Mouse (Mus musculus) liver, embryonic 15.5 days (tissue): Measurements from ENCODE around the gene Ntan1. TPM values are rescaled to one million over a fixed set of nuclear protein-coding genes. Genes with fewer than 3 reads are reported as not detected.
A peak's percentile ranks its signal among the peaks of the same experiment; 100 is the strongest.

Source experiments
- ATAC-seq: fragments of 200-750 bp; cut with Nextera tagmentation; 2 replicates; pipeline ENCODE4 v1.8.0; 2017; ENCODE audit warnings: moderate number of reproducible peaks, mild to moderate bottlenecking, moderate library complexity; ENCODE audit not compliant: insufficient read depth
- H3K27ac ChIP-seq: fragments of 300-500 bp; sonication (generic); replicated peaks from 2 replicates; pipeline ENCODE4 v1.5.1; 2015; ENCODE audit warnings: mild to moderate bottlenecking, inconsistent platforms
- H3K27me3 ChIP-seq: fragments of 300-500 bp; sonication (generic); 2 replicates; pipeline ENCODE4 v1.6.1; 2015; ENCODE audit warnings: mild to moderate bottlenecking, inconsistent platforms
- H3K36me3 ChIP-seq: fragments of 300-500 bp; sonication (generic); replicated peaks from 2 replicates; pipeline ENCODE4 v1.6.1; 2015; ENCODE audit warnings: moderate library complexity, mild to moderate bottlenecking, inconsistent platforms
- H3K4me1 ChIP-seq: fragments of 300-500 bp; sonication (generic); replicated peaks from 2 replicates; pipeline ENCODE4 v1.6.1; 2015; ENCODE audit warnings: inconsistent platforms
- H3K4me2 ChIP-seq: fragments of 300-500 bp; sonication (generic); 2 replicates; pipeline ENCODE4 v1.6.1; 2015; ENCODE audit warnings: moderate library complexity, mild to moderate bottlenecking, inconsistent platforms
- H3K4me3 ChIP-seq: fragments of 300-500 bp; sonication (generic); replicated peaks from 2 replicates; pipeline ENCODE4 v1.5.1; 2015; ENCODE audit warnings: mild to moderate bottlenecking, inconsistent platforms
- H3K9ac ChIP-seq: fragments of 300-500 bp; sonication (generic); 2 replicates; pipeline ENCODE4 v1.6.1; 2015; ENCODE audit warnings: moderate library complexity, mild to moderate bottlenecking, inconsistent platforms
- H3K9me3 ChIP-seq: fragments of 300-500 bp; sonication (generic); replicated peaks from 2 replicates; pipeline ENCODE4 v1.6.1; 2016; ENCODE audit warnings: inconsistent platforms
- whole genome bisulfite sequencing: fragments of 180-500 bp; shearing (Covaris S2); methylation state at CpG from one replicate; pipeline ENCODE4 v1.1.7; 2015; ENCODE audit warnings: mixed read lengths; ENCODE audit not compliant: insufficient replicate concordance; 5-methylcytosine and 5-hydroxymethylcytosine counted together
- polyA plus RNA-seq: library from polyadenylated mRNA; unstranded; fragments of >200 nt; fragmentation: Nextera tagmentation; extraction: Ambion mirVana; gene quantifications from 2 replicates; pipeline ENCODE4 v1.2.1, GENCODE M21; 2015

Gene Ntan1
- polyA plus RNA-seq, 1 experiment from 2014 or later, result 38.7 TPM

DNA sequence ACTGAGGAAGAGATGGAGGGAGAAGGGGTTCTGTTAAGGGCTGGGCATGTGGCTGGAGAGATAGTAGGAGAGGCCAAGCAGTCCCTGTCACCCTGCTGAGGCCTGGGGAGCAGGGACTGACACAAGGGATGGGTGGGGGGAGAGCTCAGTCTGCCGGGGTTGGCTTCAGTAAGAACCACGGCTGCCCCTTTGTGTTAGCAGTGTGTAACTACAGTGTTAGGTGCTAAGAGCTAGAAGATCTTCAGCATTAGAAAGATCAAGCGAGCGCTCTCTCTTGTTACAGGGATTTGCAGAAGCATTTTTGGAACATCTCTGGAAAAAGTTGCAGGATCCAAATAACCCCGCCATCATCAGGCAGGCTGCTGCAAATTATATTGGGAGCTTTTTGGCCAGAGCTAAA, 14.0 kb upstream of the Ntan1 start:
- WGBS, result 74% methylated on average over 5 of the region's 5 CpGs
- no peak overlapping the region for H3K4me2 ChIP-seq
- H3K9ac ChIP-seq, result no peak overlapping the region
- no peaks in the 10 kb centered on the region for H3K4me1 ChIP-seq
- H3K36me3 ChIP-seq, result peaks cover 82% of the 10 kb centered on the region
- no peaks in the 10 kb centered on the region for H3K9me3 ChIP-seq
- H3K27ac ChIP-seq, result no peak overlapping the region
- ATAC-seq, result no peak
- no peak overlapping the region for H3K4me3 ChIP-seq
- H3K27me3 ChIP-seq, result no peaks in the 10 kb centered on the region

DNA sequence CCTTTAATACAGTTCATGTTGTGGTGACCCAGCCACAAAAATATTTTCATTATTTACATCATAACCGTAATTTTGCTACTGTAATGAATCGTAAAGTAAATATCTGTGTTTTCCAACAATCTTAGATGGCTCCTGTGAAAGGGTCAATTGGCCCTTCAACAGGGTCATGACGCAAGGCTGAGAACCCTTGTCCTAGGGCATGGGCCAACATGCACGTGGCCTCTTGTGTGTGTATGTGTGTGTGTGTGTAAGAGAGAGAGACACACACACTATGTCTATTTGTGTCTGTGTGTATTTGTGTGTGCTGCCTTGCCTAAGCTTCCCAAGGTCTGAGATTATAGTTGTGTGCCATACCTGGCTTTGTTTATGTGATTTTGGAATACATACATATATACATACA, 11.0 kb upstream of the Ntan1 start:
- ATAC-seq, result no peak
- no peaks in the 10 kb centered on the region for H3K9me3 ChIP-seq
- 84% methylated on average over 4 of the region's 4 CpGs for WGBS

DNA sequence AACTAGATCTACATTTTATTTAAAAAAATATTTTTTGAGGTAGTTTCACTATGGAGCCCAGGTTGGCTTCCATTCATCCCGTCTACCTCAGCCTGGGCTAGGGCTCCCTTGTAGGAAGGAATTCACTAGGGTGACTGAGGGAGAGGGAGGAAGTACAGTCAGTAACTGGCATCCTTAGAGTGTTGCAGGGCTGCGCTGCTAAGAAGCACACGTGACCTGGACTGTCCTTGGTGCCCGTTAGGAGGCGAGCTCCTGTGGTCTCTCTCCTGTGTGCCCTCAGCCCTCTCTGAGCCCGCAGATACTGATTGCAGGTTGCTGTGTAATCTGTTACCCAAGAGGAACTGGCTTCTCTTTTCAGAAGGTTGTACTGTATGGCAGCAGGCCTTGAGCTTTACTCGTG, 10.2 kb upstream of the Ntan1 start:
- Histone ChIP-seq H3K4me1 (no peaks in the 10 kb centered on the region), H3K9me3 (no peaks in the 10 kb centered on the region), H3K27me3 (no peaks in the 10 kb centered on the region), H3K4me3 (no peak overlapping the region), H3K9ac (no peak overlapping the region), H3K36me3 (peaks cover 97% of the 10 kb centered on the region), H3K4me2 (no peak overlapping the region), H3K27ac (no peak overlapping the region)
- WGBS, result 81% methylated on average over 7 of the region's 7 CpGs
- no peak for ATAC-seq

More for the DNA sequence above, 11.0 kb upstream of the Ntan1 start:
- Histone ChIP-seq H3K27ac (no peak overlapping the region), H3K9ac (no peak overlapping the region), H3K4me3 (no peak overlapping the region), H3K4me2 (no peak overlapping the region), H3K4me1 (no peaks in the 10 kb centered on the region), H3K27me3 (no peaks in the 10 kb centered on the region), H3K36me3 (peaks cover 89% of the 10 kb centered on the region)

DNA sequence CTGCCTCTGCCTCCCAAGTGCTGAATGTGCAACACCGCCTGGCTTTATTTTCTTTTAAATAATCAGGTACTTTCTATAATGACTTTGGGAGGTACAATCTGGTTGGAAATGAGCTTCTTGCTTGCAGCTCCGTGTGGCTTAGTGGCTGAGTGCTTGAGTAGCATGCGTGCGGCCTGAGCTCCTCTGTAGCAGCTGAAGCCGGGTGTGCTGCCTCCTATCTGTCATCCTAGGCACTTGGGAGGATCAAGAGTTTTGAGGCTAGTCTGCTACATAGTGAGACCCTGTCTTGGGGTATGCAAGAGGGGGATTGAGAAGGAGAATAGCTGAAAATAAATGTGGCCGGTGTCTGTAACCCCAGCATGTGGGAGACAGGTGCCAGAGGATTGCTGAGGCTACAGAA, 6.5 kb upstream of the Ntan1 start:
- H3K4me3 ChIP-seq, result no peak overlapping the region
- H3K27me3 ChIP-seq, result no peaks in the 10 kb centered on the region
- no peak overlapping the region for H3K9ac ChIP-seq
- no peaks in the 10 kb centered on the region for H3K4me1 ChIP-seq
- H3K27ac ChIP-seq, result no peak overlapping the region
- peaks cover 71% of the 10 kb centered on the region for H3K36me3 ChIP-seq
- WGBS, result 85% methylated on average over 6 of the region's 6 CpGs
- H3K9me3 ChIP-seq, result no peaks in the 10 kb centered on the region
- no peak overlapping the region for H3K4me2 ChIP-seq
- no peak for ATAC-seq

GRCm38 (mm10) chr16:13813200-13813599, 5.4 kb upstream of the Ntan1 start:
- peaks cover 62% of the 10 kb centered on the region for H3K36me3 ChIP-seq

DNA sequence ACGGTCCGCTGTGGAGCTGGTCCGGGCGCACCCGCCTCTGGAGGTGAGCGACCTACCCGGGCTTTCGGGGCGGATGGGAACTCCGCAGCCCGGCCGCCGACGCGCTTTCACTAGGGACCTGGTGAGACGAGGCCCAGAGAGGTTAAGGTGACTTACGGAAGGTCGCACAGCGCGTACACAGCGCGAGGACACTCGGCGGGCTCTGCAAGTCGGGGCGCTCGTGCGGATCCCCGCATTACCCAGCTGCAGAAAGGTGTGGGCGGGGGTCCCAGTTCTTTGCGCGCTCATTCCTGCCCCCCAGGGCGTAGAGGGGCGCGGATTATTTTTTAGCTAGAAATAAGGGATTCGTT, 724 bp downstream of the Ntan1 start:
- peak overlapping the region; percentile 71 for H3K9ac ChIP-seq
- H3K9me3 ChIP-seq, result no peaks in the 10 kb centered on the region
- peak overlapping the region; percentile 77 for H3K4me3 ChIP-seq
- ATAC-seq, result peak; percentile 61
- peak overlapping the region; percentile 96 for H3K4me2 ChIP-seq
- H3K27ac ChIP-seq, result peak overlapping the region; percentile 72
- H3K4me1 ChIP-seq, result peaks cover 32% of the 10 kb centered on the region
- under 1% methylated on average over 36 of the region's 36 CpGs for WGBS
- peaks cover 7% of the 10 kb centered on the region for H3K36me3 ChIP-seq
- H3K27me3 ChIP-seq, result no peaks in the 10 kb centered on the region

More at GRCm38 (mm10) chr16:13813200-13813599, 5.4 kb upstream of the Ntan1 start:
- no peaks in the 10 kb centered on the region for H3K9me3 ChIP-seq
- H3K27me3 ChIP-seq, result no peaks in the 10 kb centered on the region
- H3K4me1 ChIP-seq, result peaks cover 3% of the 10 kb centered on the region
- WGBS, result 74% methylated on average over 3 of the region's 3 CpGs
- no peak for ATAC-seq
- H3K4me2 ChIP-seq, result no peak overlapping the region
- H3K9ac ChIP-seq, result no peak overlapping the region
- no peak overlapping the region for H3K4me3 ChIP-seq
- H3K27ac ChIP-seq, result no peak overlapping the region

GRCm38 (mm10) chr16:13819806-13820500, 1.3 kb downstream of the Ntan1 start:
- no peak for ATAC-seq
- no peaks in the 10 kb centered on the region for H3K9me3 ChIP-seq
- H3K27ac ChIP-seq, result peak overlapping the region; percentile 72

GRCm38 (mm10) chr16:13820771-13821170, 2.1 kb downstream of the Ntan1 start:
- no peak overlapping the region for H3K27ac ChIP-seq
- no peak for ATAC-seq
- 0 out of 2 replicates have a peak, but pooled peaks cover 2% of the 10 kb centered on the region for H3K36me3 ChIP-seq
- H3K4me3 ChIP-seq, result no peak overlapping the region
- H3K9me3 ChIP-seq, result no peaks in the 10 kb centered on the region
- peaks cover 32% of the 10 kb centered on the region for H3K4me1 ChIP-seq
- no peaks in the 10 kb centered on the region for H3K27me3 ChIP-seq
- no peak overlapping the region for H3K9ac ChIP-seq
- WGBS, result 82% methylated on average over 5 of the region's 5 CpGs
- H3K4me2 ChIP-seq, result no peak overlapping the region

More at GRCm38 (mm10) chr16:13819806-13820500, 1.3 kb downstream of the Ntan1 start:
- Histone ChIP-seq H3K36me3 (0 out of 2 replicates have a peak, but pooled peaks cover 2% of the 10 kb centered on the region), H3K4me3 (peak overlapping the region; percentile 77), H3K4me1 (peaks cover 32% of the 10 kb centered on the region), H3K9ac (peak overlapping the region; percentile 71), H3K4me2 (peak overlapping the region; percentile 96), H3K27me3 (no peaks in the 10 kb centered on the region)
- 19% methylated on average over 12 of the region's 12 CpGs for WGBS

DNA sequence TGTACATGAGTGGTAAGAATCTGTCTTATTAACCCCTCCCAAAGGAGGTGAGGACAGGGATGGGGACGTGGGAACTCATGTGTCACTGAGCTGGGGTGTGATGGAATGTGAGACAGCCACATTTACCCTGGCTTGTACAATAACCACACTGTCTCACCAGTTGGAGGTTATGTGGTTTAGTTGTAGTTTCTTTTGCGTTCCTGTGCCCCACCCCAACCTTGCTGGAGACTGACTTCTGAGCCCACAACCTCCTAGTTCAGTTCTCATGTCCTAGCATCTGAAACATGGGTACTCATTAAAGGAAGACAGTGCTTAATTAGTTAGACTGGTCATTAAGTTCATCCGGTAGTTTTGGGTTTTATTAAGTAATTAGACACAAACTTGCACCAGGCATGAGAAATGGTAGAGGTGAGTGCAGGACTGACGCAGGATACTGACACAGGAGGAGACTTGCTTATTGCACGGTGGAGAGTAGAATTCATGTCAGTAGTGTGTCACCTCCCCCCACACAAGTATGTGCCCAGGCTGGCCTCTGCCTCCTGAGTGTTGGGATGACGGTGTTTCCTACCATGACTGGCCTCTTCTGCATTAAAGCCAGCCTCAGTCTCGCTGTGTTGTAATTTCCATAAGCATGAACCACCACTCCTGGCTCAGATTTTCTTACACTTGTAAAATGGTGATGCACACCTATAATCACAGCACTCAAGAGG, 7.3 kb downstream of the Ntan1 start:
- Histone ChIP-seq H3K9me3 (no peaks in the 10 kb centered on the region), H3K27ac (no peak overlapping the region), H3K4me2 (no peak overlapping the region), H3K36me3 (peaks cover 33% of the 10 kb centered on the region), H3K4me1 (peaks cover 6% of the 10 kb centered on the region; the same call in 1 of the 2 replicates), H3K9ac (no peak overlapping the region), H3K27me3 (no peaks in the 10 kb centered on the region), H3K4me3 (no peak overlapping the region)
- ATAC-seq, result no peak
- WGBS, result 66% methylated on average over 7 of the region's 7 CpGs

DNA sequence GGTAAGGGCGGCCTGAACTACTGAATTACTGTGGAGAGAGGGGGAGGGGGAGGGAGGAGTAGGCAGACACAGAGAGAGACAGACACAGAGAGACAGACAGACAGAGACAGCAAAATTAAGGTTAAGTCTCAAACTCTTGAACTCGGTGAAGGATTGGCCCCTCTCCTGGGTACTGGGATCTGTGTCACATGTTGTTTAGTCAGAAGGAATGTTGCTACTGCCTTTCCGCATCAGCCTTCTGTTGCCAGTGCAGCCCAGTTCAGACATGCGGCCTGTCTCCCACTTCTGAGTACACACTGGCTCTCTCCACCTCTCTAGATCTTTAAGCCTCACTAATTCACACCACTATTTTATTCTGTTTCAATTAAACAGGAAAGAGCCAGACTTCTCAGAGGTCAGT, 7.9 kb downstream of the Ntan1 start:
- H3K36me3 ChIP-seq, result peaks cover 36% of the 10 kb centered on the region
- 77% methylated on average over 4 of the region's 4 CpGs for WGBS
- no peak for ATAC-seq
- H3K27ac ChIP-seq, result no peak overlapping the region
- no peak overlapping the region for H3K4me2 ChIP-seq
- H3K9ac ChIP-seq, result no peak overlapping the region
- no peaks in the 10 kb centered on the region for H3K27me3 ChIP-seq
- no peaks in the 10 kb centered on the region for H3K9me3 ChIP-seq
- peaks cover 6% of the 10 kb centered on the region; the same call in 1 of the 2 replicates for H3K4me1 ChIP-seq
- no peak overlapping the region for H3K4me3 ChIP-seq

- H3K36me3 ChIP-seq, result peaks cover 64% of the 10 kb centered on the region
- no peaks in the 10 kb centered on the region for H3K27me3 ChIP-seq
- ATAC-seq, result no peak
- no peak overlapping the region for H3K27ac ChIP-seq
- H3K9me3 ChIP-seq, result no peaks in the 10 kb centered on the region
- H3K4me3 ChIP-seq, result no peak overlapping the region
- H3K4me1 ChIP-seq, result no peaks in the 10 kb centered on the region
- H3K4me2 ChIP-seq, result no peak overlapping the region
- WGBS, result 83% methylated on average over 10 of the region's 10 CpGs
- no peak overlapping the region for H3K9ac ChIP-seq
Measured at GRCm38 (mm10) chr16:13830444-13830843, 11.8 kb downstream of the Ntan1 start.
